Mouse (Mus musculus) stomach, embryonic 16.5 days (tissue): ENCODE results near the gene Ptprm. TPM values are rescaled to one million over a fixed set of nuclear protein-coding genes. Genes with fewer than 3 reads are reported as not detected.

ENCODE experiments used
- ATAC-seq: fragments of 200-750 bp; cut with Nextera tagmentation; 2 replicates; pipeline ENCODE4 v1.8.0; 2017; ENCODE audit warnings: moderate number of reproducible peaks, moderate TSS enrichment; ENCODE audit not compliant: insufficient read depth, low FRiP score
- H3K27ac ChIP-seq: fragments of 300-500 bp; sonication (generic); 2 replicates; pipeline ENCODE4 v1.5.1; 2014; ENCODE audit warnings: low read length
- H3K27me3 ChIP-seq: fragments of 300-500 bp; sonication (generic); 2 replicates; pipeline ENCODE4 v1.6.1; 2014; ENCODE audit warnings: low read length, control low read depth, mixed read lengths; ENCODE audit not compliant: control insufficient read depth, insufficient read depth
- H3K36me3 ChIP-seq: fragments of 300-500 bp; sonication (generic); 2 replicates; pipeline ENCODE4 v1.6.1; 2014; ENCODE audit warnings: low read length; ENCODE audit not compliant: control insufficient read depth, insufficient read depth
- H3K4me1 ChIP-seq: fragments of 300-500 bp; sonication (generic); 2 replicates; pipeline ENCODE4 v1.6.1; 2014; ENCODE audit warnings: low read length, control low read depth, mixed read lengths; ENCODE audit not compliant: control insufficient read depth, insufficient read depth
- H3K4me2 ChIP-seq: fragments of 300-500 bp; sonication (generic); 2 replicates; pipeline ENCODE4 v1.6.1; 2014; ENCODE audit warnings: low read depth, low read length, mixed read lengths
- H3K4me3 ChIP-seq: fragments of 300-500 bp; sonication (generic); replicated peaks from 2 replicates; pipeline ENCODE4 v1.5.1; 2014; ENCODE audit warnings: mild to moderate bottlenecking, low read length
- H3K9ac ChIP-seq: fragments of 300-500 bp; sonication (generic); 2 replicates; pipeline ENCODE4 v1.6.1; 2014; ENCODE audit warnings: low read length
- H3K9me3 ChIP-seq: fragments of 300-500 bp; sonication (generic); replicated peaks from 2 replicates; pipeline ENCODE4 v1.6.1; 2016; ENCODE audit warnings: low read length, control low read depth; ENCODE audit not compliant: control insufficient read depth
- WGBS: fragments of 180-500 bp; shearing (Covaris S2); extraction: QIAGEN DNeasy Blood & Tissue Kit; methylation state at CpG from one replicate; pipeline ENCODE4 v1.1.7; 2014; 5-methylcytosine and 5-hydroxymethylcytosine counted together
- polyA plus RNA-seq: library from polyadenylated mRNA; unstranded; fragments of >200 nt; fragmentation: Nextera tagmentation; extraction: Ambion mirVana; gene quantifications from 2 replicates; pipeline ENCODE4 v1.2.1, GENCODE M21; 2015

The Ptprm gene
- polyA plus RNA-seq, 1 experiment from 2014 or later: 10.8 TPM

GRCm38 (mm10) chr17:66688179-66688578 is 666.1 kb downstream of the Ptprm start:
- Histone ChIP-seq H3K9me3 (no peaks in the 10 kb centered on the region), H3K36me3 (no peaks in the 10 kb centered on the region), H3K4me2 (no peak overlapping the region), H3K4me1 (no peaks in the 10 kb centered on the region), H3K27me3 (no peaks in the 10 kb centered on the region), H3K9ac (no peak overlapping the region), H3K27ac (no peak overlapping the region), H3K4me3 (no peak overlapping the region)
- ATAC-seq: no peak
- WGBS: 63% methylated on average over 9 of the region's 9 CpGs

- Histone ChIP-seq H3K4me1 (no peaks in the 10 kb centered on the region), H3K4me2 (no peak overlapping the region), H3K27me3 (no peaks in the 10 kb centered on the region), H3K36me3 (no peaks in the 10 kb centered on the region), H3K9ac (no peak overlapping the region), H3K4me3 (no peak overlapping the region), H3K27ac (no peak overlapping the region), H3K9me3 (no peaks in the 10 kb centered on the region)
- 83% methylated on average over 4 of the region's 4 CpGs for WGBS
- ATAC-seq: no peak
These were observed 666.7 kb downstream of the Ptprm start for GRCm38 (mm10) chr17:66687543-66687942.

- Histone ChIP-seq H3K4me3 (no peak overlapping the region), H3K27me3 (no peaks in the 10 kb centered on the region), H3K36me3 (no peaks in the 10 kb centered on the region), H3K27ac (no peak overlapping the region), H3K4me1 (no peaks in the 10 kb centered on the region), H3K4me2 (no peak overlapping the region), H3K9ac (no peak overlapping the region), H3K9me3 (no peaks in the 10 kb centered on the region)
- no peak for ATAC-seq
- WGBS: 81% methylated on average over 25 of the region's 25 CpGs
These were observed 667.4 kb downstream of the Ptprm start for GRCm38 (mm10) chr17:66686701-66687489.

GRCm38 (mm10) chr17:66683411-66683810 is 670.8 kb downstream of the Ptprm start:
- no peaks in the 10 kb centered on the region for H3K9me3 ChIP-seq
- H3K4me1 ChIP-seq: no peaks in the 10 kb centered on the region
- H3K36me3 ChIP-seq: no peaks in the 10 kb centered on the region
- no peak for ATAC-seq
- H3K27me3 ChIP-seq: no peaks in the 10 kb centered on the region
- H3K9ac ChIP-seq: no peak overlapping the region
- no peak overlapping the region for H3K4me2 ChIP-seq
- no peak overlapping the region for H3K27ac ChIP-seq
- no peak overlapping the region for H3K4me3 ChIP-seq
- WGBS: 78% methylated on average over 8 of the region's 8 CpGs

- H3K9me3 ChIP-seq: no peaks in the 10 kb centered on the region
- no peak overlapping the region for H3K4me2 ChIP-seq
- no peak overlapping the region for H3K4me3 ChIP-seq
- 31% methylated on average over 4 of the region's 4 CpGs for WGBS
- no peaks in the 10 kb centered on the region for H3K36me3 ChIP-seq
- no peak overlapping the region for H3K9ac ChIP-seq
- no peak for ATAC-seq
- H3K4me1 ChIP-seq: no peaks in the 10 kb centered on the region
- H3K27ac ChIP-seq: no peak overlapping the region
- H3K27me3 ChIP-seq: no peaks in the 10 kb centered on the region
These were observed 673.6 kb downstream of the Ptprm start for GRCm38 (mm10) chr17:66680662-66681061.

- H3K9ac ChIP-seq: no peak overlapping the region
- H3K27ac ChIP-seq: no peak overlapping the region
- H3K4me2 ChIP-seq: no peak overlapping the region
- no peaks in the 10 kb centered on the region for H3K4me1 ChIP-seq
- H3K9me3 ChIP-seq: no peaks in the 10 kb centered on the region
- no peaks in the 10 kb centered on the region for H3K36me3 ChIP-seq
- ATAC-seq: no peak
- no peaks in the 10 kb centered on the region for H3K27me3 ChIP-seq
- WGBS: 90% methylated on average over 2 of the region's 2 CpGs
- no peak overlapping the region for H3K4me3 ChIP-seq
These were observed 679.6 kb downstream of the Ptprm start for GRCm38 (mm10) chr17:66674667-66675066.

- Histone ChIP-seq H3K27me3 (no peaks in the 10 kb centered on the region), H3K36me3 (no peaks in the 10 kb centered on the region)
- 89% methylated on average over 16 of the region's 16 CpGs for WGBS
These were observed 682.5 kb downstream of the Ptprm start for GRCm38 (mm10) chr17:66671715-66672230.

GRCm38 (mm10) chr17:66671287-66671686 is 683.0 kb downstream of the Ptprm start:
- Histone ChIP-seq H3K27me3 (no peaks in the 10 kb centered on the region), H3K4me2 (no peak overlapping the region), H3K9me3 (no peaks in the 10 kb centered on the region), H3K36me3 (no peaks in the 10 kb centered on the region), H3K9ac (no peak overlapping the region), H3K4me3 (no peak overlapping the region), H3K27ac (no peak overlapping the region), H3K4me1 (no peaks in the 10 kb centered on the region)
- no peak for ATAC-seq
- 74% methylated on average over 8 of the region's 8 CpGs for WGBS

More at GRCm38 (mm10) chr17:66671715-66672230, 682.5 kb downstream of the Ptprm start:
- ATAC-seq: no peak
- Histone ChIP-seq H3K9me3 (no peaks in the 10 kb centered on the region), H3K4me2 (no peak overlapping the region), H3K4me3 (no peak overlapping the region), H3K9ac (no peak overlapping the region), H3K27ac (no peak overlapping the region), H3K4me1 (no peaks in the 10 kb centered on the region)

GRCm38 (mm10) chr17:66665791-66666190 is 688.5 kb downstream of the Ptprm start:
- 86% methylated on average over 3 of the region's 3 CpGs for WGBS
- ATAC-seq: no peak
- Histone ChIP-seq H3K9me3 (no peaks in the 10 kb centered on the region), H3K27ac (no peak overlapping the region), H3K36me3 (no peaks in the 10 kb centered on the region), H3K9ac (no peak overlapping the region), H3K4me2 (no peak overlapping the region), H3K4me1 (no peaks in the 10 kb centered on the region), H3K27me3 (no peaks in the 10 kb centered on the region), H3K4me3 (no peak overlapping the region)
